Mouse (Mus musculus) common myeloid progenitor, adult 5-6 weeks (primary cell): ENCODE results near the gene Akap17b. TPM values are rescaled to one million over a fixed set of nuclear protein-coding genes. Genes with fewer than 3 reads are reported as not detected.
"Not testable (repeated sequence)": the region's sequence is repeated elsewhere in the genome, so short reads cannot be mapped to it uniquely, and the experiment has no call there.

Experiments used
- ATAC-seq: replicated peaks from 2 replicates; pipeline ENCODE4 v1.8.0; 2016; ENCODE audit warnings: low read depth, mild to moderate bottlenecking, moderate TSS enrichment, inconsistent platforms; ENCODE audit not compliant: poor library complexity, severe bottlenecking
- total RNA-seq: library from RNA; stranded (forward); fragments of 200-1000, 187-1606 nt; gene quantifications from 2 replicates; pipeline ENCODE4 v1.2.3, GENCODE M21; 2017

Gene Akap17b
- total RNA-seq, result 8.1 and 11.8 TPM in 2 replicates

DNA sequence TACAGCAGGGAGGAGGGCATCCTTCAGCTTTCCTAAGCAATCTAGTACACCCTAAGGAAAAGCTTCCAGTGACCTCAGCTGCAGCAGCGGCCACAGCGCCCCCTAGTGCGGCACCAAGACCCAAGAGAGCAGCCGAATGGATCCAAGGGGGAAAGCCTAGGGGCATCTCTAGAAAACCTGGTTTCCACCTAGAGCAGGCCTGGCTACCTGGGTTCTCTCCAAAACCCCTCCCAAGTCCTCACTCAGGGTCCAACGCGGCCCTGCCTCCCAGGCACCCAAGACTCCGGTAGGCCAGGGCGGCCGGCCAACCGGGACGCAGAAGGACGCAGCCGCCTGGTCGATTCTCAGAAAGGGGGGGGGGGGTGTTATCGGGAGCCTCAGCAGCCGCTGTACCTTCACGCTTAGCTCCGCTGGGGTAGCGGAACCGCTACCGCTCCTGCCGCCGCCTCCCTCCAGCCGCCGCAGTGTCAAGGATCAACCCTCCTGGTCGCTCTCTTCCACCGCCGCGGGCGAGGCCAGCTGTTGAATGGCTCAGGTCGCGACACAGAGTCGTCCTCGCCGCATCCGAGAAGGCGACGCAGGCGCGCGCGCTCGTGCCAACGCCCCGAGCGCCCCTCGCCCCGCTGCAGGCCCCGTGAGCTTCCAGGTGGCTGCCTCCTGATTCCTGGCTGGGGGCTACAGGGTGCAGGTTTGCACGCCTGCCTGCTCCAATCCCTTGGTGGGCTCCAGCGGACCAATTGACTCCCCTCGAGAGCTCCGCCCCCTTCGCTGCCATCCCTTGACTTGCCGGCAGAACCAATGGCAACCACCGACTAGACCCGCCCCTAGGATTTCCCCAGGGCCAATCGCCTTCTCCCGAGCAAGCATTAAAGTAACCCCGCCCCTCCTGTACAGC, at the start of gene Akap17b:
Gene Akap17b (minus strand): TSS at position 739 of the 895 bp plus-strand sequence.
- peak; percentile 99 for ATAC-seq

DNA sequence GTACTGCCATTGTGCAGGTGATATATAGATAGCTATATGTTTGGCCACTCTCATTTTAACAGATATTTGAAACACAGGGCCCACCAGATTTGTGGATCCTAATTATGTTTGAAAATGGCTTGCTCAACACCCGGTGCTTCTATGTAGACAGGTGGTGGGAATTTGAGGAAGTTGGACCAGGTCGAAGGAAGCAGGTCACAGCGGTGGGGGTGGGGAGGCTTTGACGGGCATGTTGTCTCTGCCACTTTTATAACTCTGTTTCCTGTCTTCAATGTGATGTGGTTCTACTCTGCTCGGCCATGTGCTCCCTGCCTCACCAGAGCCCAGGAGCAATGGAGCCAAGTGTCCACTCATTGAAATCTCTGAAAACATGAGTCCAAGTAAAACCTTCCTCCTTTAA, 46.2 kb upstream of the Akap17b start:
- ATAC-seq, result peak; percentile 45

DNA sequence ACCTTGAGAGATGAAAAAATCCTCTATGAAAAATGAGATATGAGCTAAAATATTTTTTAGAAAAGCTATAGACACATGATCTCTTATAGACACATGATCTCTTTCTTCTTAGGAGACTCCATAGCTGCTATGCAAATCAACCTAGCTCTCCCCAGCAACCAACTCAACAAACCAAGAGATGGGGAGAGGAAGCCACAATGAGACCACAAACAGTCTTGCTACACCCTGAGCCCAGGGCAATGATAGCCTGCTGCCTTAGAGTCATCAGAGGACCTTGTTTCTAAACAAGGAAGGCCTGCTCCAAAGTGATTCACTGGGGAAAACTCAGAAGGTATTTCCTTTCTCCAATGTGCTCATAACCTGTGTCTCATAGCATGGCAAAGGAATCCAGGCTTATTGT, 44.5 kb upstream of the Akap17b start:
- peak; percentile 99 for ATAC-seq

- ATAC-seq, result no peak
Observed at GRCm38 (mm10) chrX:36676836-36677235, 31.6 kb upstream of the Akap17b start.

DNA sequence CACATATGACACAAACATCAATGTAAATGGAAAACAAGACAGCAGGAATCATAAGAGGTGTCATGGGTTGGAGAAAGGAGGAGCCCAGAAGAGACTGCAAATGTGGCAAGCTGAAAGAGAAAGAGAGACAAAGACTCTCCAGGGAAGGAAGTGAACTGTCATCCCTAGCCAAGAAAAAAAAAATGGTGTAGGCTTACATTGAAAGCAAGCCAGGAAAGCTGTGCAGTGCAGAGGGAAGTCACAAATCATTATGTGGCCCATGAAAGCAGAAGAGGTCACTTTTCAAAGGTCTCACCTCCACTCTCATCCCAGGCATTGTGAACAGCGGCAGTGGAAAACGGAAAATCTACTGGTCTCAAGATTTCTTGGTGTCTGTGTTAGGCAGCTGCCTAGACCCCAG, 27.5 kb upstream of the Akap17b start:
- ATAC-seq, result peak; percentile 54

- ATAC-seq, result no peak
Observed at GRCm38 (mm10) chrX:36640046-36640445, 5.1 kb downstream of the Akap17b start.

DNA sequence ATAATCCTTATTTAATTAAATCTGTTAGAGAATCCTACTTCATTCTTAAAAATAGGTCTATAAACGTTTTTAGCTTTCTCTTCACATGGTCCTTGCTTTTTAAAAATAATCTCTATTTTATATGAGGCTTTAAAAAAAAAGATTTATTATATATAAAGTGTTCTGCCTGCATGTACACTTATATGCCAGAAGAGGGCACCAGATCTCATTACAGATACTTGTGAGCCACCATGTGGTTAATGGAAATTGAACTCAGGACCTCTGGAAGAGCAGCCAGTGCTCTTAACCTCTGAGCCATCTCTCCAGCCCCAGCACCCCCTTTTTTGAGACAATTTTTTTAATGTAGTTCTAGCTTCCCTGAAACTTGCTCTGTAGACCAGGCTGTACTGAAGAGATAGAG, 14.4 kb downstream of the Akap17b start:
- ATAC-seq, result no peak

DNA sequence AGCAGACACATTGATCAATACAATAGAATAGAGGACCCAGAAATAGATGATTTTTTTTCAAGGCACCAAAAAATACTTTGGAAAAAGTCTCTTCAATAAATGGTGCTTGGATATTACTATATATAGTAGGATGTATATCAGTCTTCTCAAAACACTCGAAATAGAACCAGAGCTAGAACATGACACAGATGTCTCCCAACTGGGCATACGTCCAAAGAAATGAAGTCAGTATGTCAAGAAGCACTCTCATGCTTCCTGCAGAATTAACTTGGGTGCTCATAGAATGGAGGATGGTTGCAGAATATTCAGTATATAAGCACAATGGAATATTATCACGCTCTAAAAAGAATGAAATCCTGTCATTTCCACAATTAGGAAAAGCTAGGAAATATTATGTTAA, 17.1 kb downstream of the Akap17b start:
- no peak for ATAC-seq

- ATAC-seq, result no peak
Observed at GRCm38 (mm10) chrX:36609117-36609516, 36.1 kb downstream of the Akap17b start.

- no peak for ATAC-seq
Observed at GRCm38 (mm10) chrX:36604040-36604439, 41.2 kb downstream of the Akap17b start.

- ATAC-seq, result no peak
Observed at GRCm38 (mm10) chrX:36602926-36603325, 42.3 kb downstream of the Akap17b start.

DNA sequence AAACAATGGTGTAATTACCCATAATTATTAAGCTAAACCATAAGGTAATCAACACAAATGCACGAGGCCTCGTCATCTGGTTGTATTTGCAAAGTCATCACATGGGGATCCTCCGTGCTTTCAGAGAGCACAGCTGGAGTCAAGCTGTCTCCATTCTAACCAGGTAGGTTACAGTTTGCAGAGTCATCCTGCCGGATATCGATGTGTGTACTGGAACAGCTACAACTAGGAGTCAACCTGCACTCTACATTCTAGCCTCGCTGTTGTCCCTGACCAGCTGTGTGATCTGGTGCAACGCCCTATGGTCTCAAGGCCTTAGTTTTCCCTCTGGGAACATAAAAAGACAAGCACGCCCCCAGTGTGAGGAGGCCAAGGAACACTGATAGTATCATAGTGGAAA, 45.1 kb downstream of the Akap17b start:
- no peak for ATAC-seq

DNA sequence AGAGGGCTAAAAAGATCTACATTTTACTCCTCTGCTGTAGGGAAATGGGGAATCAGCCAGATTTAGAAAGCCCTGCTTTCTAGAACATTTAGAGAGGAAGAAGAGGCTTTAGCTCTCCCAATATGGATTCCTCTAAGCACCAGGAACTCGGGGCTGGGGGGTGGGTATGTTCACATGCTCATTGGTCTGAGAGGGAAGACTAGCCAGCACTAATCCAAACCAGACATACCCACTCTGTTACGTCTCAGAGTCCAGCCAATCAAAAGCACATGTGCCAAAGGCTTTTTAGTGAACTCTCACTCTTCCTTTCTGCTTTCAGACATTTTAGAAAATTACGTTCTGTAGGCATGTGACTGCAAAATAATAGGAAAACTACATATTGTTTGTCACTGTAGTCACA, 45.5 kb downstream of the Akap17b start:
- ATAC-seq, result no peak

GRCm38 (mm10) chrX:36598861-36599344, 46.3 kb downstream of the Akap17b start:
- no peak for ATAC-seq

GRCm38 (mm10) chrX:36598390-36598810, 46.8 kb downstream of the Akap17b start:
- no peak for ATAC-seq

DNA sequence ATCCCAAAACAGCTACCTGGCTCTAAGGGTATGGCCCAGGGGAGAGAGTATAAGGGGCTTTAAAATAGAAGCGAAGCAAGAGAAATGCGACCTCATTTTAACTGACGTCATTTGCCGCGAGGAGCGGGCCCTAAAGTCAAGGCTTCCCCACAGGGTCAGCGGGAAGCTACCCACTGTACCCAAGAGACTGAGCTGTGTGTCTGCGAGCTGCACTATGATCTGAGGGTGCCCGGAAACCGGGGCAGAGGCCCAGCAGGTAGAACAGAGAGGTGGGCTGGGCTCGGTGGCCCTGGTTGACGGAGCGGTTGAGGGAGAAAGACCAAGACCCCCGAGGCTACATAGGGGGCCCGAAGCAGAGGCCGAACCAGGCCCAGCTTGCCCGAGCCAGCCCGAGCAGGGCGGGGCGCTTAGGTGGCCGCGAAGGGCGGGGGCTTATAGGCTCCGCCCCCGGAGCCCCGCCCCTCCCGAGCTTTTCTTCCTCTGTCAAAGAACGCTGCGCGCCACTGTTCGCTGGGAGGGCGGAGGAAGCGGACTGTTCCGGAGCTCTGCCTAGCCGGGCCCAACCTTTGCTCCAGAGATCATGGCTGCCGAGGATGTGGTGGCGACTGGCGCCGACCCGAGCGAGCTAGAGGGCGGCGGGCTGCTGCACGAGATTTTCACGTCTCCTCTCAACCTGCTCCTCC, 47.3 kb downstream of the Akap17b start, which contains the start of gene Pgrmc1:
Gene Pgrmc1 (plus strand): TSS at position 500 of the 683 bp plus-strand sequence.
- peak; percentile 87 for ATAC-seq

- ATAC-seq, result not testable (repeated sequence)
Observed at GRCm38 (mm10) chrX:36596483-36597120, 48.6 kb downstream of the Akap17b start.

DNA sequence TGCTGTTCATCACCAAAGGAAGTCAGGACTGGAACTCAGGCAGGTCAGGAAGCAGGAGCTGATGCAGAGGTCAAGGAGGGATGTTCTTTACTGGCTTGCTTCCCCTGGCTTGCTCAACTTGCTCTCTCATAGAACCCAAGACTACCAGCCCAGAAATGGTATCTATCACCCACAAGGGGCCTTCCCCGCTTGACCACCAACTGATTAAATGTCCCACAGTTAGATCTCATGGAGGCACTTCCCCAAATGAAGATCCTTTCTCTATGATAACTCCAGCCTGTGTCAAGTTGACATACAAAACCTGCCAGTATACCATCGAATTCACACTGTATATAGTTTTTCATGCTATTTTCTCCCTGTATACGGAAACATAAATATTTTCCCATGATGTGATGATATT, 49.9 kb downstream of the Akap17b start:
- ATAC-seq, result no peak

DNA sequence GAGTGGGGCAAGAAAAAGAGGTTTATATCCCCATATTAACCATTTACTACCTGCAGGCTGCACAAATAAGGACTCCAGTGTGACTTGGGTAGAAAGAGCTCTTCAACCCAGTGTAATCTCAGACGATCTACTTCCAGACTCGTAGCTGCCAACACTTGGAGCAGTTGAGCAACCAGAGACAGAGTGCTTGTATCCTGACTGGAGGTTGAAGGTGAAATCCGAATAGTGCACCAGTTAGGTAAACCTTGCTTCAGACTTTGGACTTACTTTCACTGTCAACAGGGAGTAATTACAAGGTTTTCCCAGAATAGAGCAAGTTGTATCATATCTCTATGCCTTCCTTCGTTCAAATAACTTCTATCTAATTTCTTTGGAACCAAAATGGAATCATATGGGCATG, 53.7 kb downstream of the Akap17b start:
- ATAC-seq, result no peak

DNA sequence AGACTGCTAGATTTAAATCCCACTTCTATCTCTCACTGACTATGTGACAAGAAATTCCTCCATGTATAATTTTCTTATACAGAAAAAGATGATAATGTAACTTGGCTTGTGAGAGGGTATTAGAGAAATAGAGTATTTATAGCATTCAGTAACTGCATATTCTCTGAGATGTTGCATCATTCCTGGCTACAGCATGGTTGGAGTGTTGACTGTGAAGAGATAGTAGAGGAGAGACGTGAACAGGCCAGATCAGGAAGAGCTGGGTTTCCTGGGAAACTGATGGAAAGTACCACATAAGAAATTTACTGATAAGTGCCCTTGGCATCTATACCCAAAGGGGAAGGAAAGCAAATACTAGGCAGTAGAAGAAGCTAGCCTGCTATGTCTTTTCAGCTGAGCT, 54.1 kb downstream of the Akap17b start:
- 0 out of 2 replicates have a peak, but pooled peaks have one; percentile 25 for ATAC-seq

DNA sequence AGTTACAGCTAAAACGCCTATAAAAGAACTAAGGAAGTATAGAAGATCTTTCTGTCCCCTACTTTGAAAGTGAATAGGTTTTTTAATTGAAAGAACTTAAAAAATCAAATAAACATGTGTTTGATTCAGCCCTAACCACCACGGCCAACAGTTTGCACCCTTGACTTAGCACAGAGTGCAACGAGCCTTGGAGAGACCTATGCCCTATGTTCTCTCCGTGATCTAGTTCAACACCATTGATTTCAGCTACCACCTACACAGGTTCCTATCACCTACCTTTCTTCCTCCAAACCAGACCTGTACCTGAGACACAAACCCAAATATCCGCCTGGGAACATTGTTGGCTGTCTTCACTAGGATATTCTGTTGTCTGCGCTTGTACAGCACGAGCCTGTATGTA, 54.9 kb downstream of the Akap17b start:
- no peak for ATAC-seq
